Mouse (Mus musculus) liver, postnatal 0 days (tissue): ENCODE data around the gene Fau. TPM values are rescaled to one million over a fixed set of nuclear protein-coding genes. Genes with fewer than 3 reads are reported as not detected.
A peak's percentile ranks its signal among the peaks of the same experiment; 100 is the strongest.

Experiments used
- ATAC-seq: fragments of 200-750 bp; cut with Nextera tagmentation; 2 replicates; pipeline ENCODE4 v1.8.0; 2017; ENCODE audit warnings: mild to moderate bottlenecking, moderate library complexity
- DNase-seq: peaks from one replicate; pipeline ENCODE4 v3.0.0-alpha.2; 2016
- H3K27ac ChIP-seq: fragments of 300-500 bp; sonication (generic); 2 replicates; pipeline ENCODE4 v1.5.1; 2014; ENCODE audit warnings: antibody characterized with exemption, moderate library complexity, mild to moderate bottlenecking, low read depth
- H3K27me3 ChIP-seq: fragments of 300-500 bp; sonication (generic); 2 replicates; pipeline ENCODE4 v1.6.1; 2014; ENCODE audit warnings: low read length, control low read depth, mixed read lengths; ENCODE audit not compliant: insufficient read depth
- H3K36me3 ChIP-seq: fragments of 300-500 bp; sonication (generic); replicated peaks from 2 replicates; pipeline ENCODE4 v1.6.1; 2014; ENCODE audit warnings: mild to moderate bottlenecking, control low read depth, low read length, moderate library complexity, mixed read lengths; ENCODE audit not compliant: insufficient read depth
- H3K4me1 ChIP-seq: fragments of 300-500 bp; sonication (generic); 2 replicates; pipeline ENCODE4 v1.6.1; 2014; ENCODE audit warnings: antibody characterized with exemption, mild to moderate bottlenecking, control low read depth; ENCODE audit not compliant: insufficient read depth
- H3K4me2 ChIP-seq: fragments of 300-500 bp; sonication (generic); 2 replicates; pipeline ENCODE4 v1.6.1; 2014; ENCODE audit warnings: low read depth, mild to moderate bottlenecking, low read length, moderate library complexity, mixed read lengths
- H3K4me3 ChIP-seq: fragments of 300-500 bp; sonication (generic); 2 replicates; pipeline ENCODE4 v1.5.1; 2014; ENCODE audit warnings: low read depth, low read length
- H3K9ac ChIP-seq: fragments of 300-500 bp; sonication (generic); replicated peaks from 2 replicates; pipeline ENCODE4 v1.6.1; 2014; ENCODE audit warnings: mild to moderate bottlenecking, moderate library complexity
- H3K9me3 ChIP-seq: fragments of 300-500 bp; sonication (generic); 2 replicates; pipeline ENCODE4 v1.6.1; 2016; ENCODE audit warnings: mild to moderate bottlenecking, control low read depth, low read length, mixed read lengths
- CTCF ChIP-seq: sonication (generic); IDR thresholded peaks from 2 replicates; pipeline ENCODE4 v1.5.1; 2016; ENCODE audit warnings: antibody characterized with exemption, low read depth
- EP300 ChIP-seq: IDR thresholded peaks from 2 replicates; pipeline ENCODE4 v1.6.1; 2016; ENCODE audit warnings: antibody characterized with exemption, low read depth, mild to moderate bottlenecking
- WGBS: fragments of 180-500 bp; shearing (Covaris S2); extraction: QIAGEN DNeasy Blood & Tissue Kit; methylation state at CpG from one replicate; pipeline ENCODE4 v1.1.7; 2014; ENCODE audit not compliant: insufficient replicate concordance; 5-methylcytosine and 5-hydroxymethylcytosine counted together
- polyA plus RNA-seq: library from polyadenylated mRNA; unstranded; fragments of >200 nt; fragmentation: Nextera tagmentation; extraction: Ambion mirVana; gene quantifications from 2 replicates; pipeline ENCODE4 v1.2.1, GENCODE M21; 2015

Fau gene
- polyA plus RNA-seq, result 781 and 784 TPM in 2 replicates

GRCm38 (mm10) chr19:6057313-6058096 lies at the start of gene Fau, which contains the start of gene Mrpl49:
Fau (plus strand) TSS chr19:6057844.
Mrpl49 (minus strand) TSS chr19:6057785.
- Histone ChIP-seq H3K4me2 (peak within 1 kb of the TSS; percentile 82), H3K9me3 (no peaks in the 10 kb centered on the region)

GRCm38 (mm10) chr19:6009137-6009536 lies 48.5 kb upstream of the Fau start:
- TF ChIP-seq EP300 (no peak), CTCF (no peak)
- no peaks in the 10 kb centered on the region for H3K27me3 ChIP-seq
- no peak overlapping the region for H3K4me2 ChIP-seq
- no peak overlapping the region for H3K27ac ChIP-seq
- peaks cover 42% of the 10 kb centered on the region for H3K36me3 ChIP-seq
- no peak overlapping the region for H3K4me3 ChIP-seq
- ATAC-seq (no peak), DNase-seq (no peak)
- H3K9me3 ChIP-seq, result no peaks in the 10 kb centered on the region
- WGBS, result 90% methylated on average over 8 of the region's 8 CpGs
- no peak overlapping the region for H3K9ac ChIP-seq
- H3K4me1 ChIP-seq, result peaks cover 6% of the 10 kb centered on the region

More at GRCm38 (mm10) chr19:6057313-6058096, at the start of gene Fau, which contains the start of gene Mrpl49:
- Histone ChIP-seq H3K9ac (peak within 1 kb of the TSS; percentile 94), H3K27ac (peak within 1 kb of the TSS; percentile 75), H3K4me3 (peak within 1 kb of the TSS; percentile 78), H3K36me3 (peaks cover 46% of the 10 kb centered on the region), H3K27me3 (no peaks in the 10 kb centered on the region), H3K4me1 (peaks cover 30% of the 10 kb centered on the region)
- 1% methylated on average over 63 of the region's 63 CpGs for WGBS
- TF ChIP-seq CTCF (0 out of 2 replicates have a peak, but pooled peaks have one; percentile 7), EP300 (no peak; the same call in 1 of the 2 replicates)
- DNase-seq (peak; percentile 99), ATAC-seq (peak; percentile 79)

GRCm38 (mm10) chr19:6013691-6014090 lies 44.0 kb upstream of the Fau start:
- TF ChIP-seq CTCF, result no peak
- TF ChIP-seq EP300, result no peak
- H3K4me1 ChIP-seq, result peaks cover 33% of the 10 kb centered on the region
- WGBS, result 84% methylated on average over 10 of the region's 10 CpGs

DNA sequence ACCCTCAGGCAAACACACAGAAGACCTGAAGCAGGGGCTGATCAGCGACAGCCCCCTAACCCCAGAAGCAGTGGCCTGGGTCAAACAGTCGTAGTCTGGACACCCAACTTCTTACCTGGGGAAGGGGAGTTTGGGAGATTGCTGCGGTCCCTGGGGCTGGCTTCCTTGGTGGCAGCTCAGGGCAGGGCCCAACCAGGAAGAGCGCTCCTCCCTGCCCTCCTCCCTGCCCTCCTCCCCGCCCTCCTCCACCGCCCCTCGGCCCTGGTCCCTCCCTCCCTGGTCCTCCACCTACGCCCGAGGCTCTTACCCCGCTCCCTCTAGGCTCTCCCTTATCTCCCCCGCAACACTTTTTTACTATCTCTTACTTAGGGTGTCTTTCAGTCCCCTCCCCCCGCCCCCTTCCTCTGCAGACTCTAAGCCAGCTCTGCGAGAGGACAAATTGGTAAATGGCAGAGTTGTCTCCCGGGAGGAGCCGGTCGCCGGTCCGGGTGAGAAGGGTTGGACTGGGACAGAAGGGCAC lies 42.6 kb upstream of the Fau start:
- 1% methylated on average over 15 of the region's 18 CpGs for WGBS
- DNase-seq (peak; percentile 86), ATAC-seq (peak; percentile 88)
- Histone ChIP-seq H3K27me3 (no peaks in the 10 kb centered on the region), H3K4me2 (peak overlapping the region; percentile 93), H3K27ac (peak overlapping the region; percentile 87), H3K4me1 (peaks cover 36% of the 10 kb centered on the region), H3K9me3 (no peaks in the 10 kb centered on the region), H3K9ac (peak overlapping the region; percentile 80), H3K36me3 (peaks cover 17% of the 10 kb centered on the region), H3K4me3 (peak overlapping the region; percentile 66)
- 0 out of 2 replicates have a peak, but pooled peaks have one; percentile 53 for TF ChIP-seq EP300
- no peak for TF ChIP-seq CTCF

More at GRCm38 (mm10) chr19:6013691-6014090, 44.0 kb upstream of the Fau start:
- DNase-seq, result no peak
- Histone ChIP-seq H3K4me2 (peak overlapping the region; percentile 93), H3K36me3 (peaks cover 20% of the 10 kb centered on the region), H3K9me3 (no peaks in the 10 kb centered on the region), H3K9ac (no peak overlapping the region), H3K27me3 (no peaks in the 10 kb centered on the region), H3K4me3 (peak overlapping the region; percentile 66), H3K27ac (no peak overlapping the region)
- ATAC-seq, result no peak

DNA sequence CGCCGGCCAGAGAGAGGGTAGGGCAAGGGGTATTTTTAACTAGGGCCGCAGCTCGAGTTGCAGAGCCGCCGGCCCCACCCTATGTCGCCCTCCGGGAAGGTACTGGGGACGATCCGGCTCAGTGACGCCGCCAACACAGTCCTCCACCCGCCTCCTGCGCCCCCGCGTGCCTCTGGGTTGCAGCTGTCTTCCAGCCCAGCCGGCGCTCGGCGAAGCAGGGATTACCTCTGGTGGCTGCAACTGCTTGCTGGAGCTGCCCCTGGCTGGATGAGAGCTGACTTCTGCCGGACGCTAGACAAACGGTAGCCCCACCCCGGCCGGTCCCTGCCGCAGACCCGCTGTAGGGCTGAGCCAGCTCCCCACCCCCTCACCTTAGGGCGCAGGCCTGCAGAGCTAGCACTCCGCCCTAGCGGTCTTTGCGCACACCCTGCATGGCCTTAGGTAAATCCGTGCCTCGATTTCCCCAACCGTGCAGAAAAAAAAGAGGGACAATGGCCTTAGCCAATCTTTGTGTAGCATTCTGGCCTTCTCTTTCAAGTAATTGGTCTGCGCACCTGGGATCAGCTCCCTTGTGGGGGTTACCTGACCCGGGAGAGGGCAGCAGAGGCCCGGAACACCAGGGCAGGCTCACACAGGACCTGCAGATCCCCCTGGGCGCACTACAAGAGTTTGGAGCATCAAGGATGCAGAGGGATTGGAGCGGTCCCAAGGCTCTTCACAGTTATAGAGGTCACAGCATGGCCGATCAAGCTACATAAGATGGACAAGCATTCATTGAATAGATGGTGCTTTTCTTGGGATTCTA lies 41.9 kb upstream of the Fau start, which contains the start of gene Capn1:
Gene Capn1 (minus strand): TSS at position 387 of the 805 bp plus-strand sequence.
- ATAC-seq, result peak; percentile 76
- Histone ChIP-seq H3K4me2 (peak within 1 kb of the TSS; percentile 93), H3K36me3 (peaks cover 12% of the 10 kb centered on the region), H3K9me3 (no peaks in the 10 kb centered on the region), H3K27ac (peak within 1 kb of the TSS; percentile 87), H3K9ac (peak within 1 kb of the TSS; percentile 80), H3K27me3 (no peaks in the 10 kb centered on the region), H3K4me3 (peak within 1 kb of the TSS; percentile 66), H3K4me1 (peaks cover 36% of the 10 kb centered on the region)
- 5% methylated on average over 40 of the region's 40 CpGs for WGBS
- DNase-seq, result peak; percentile 81
- TF ChIP-seq CTCF (peak; percentile 43), EP300 (no peak)
